Mouse (Mus musculus): ENCODE measurements around the gene Adra1b. TPM values are rescaled to one million over a fixed set of nuclear protein-coding genes. Genes with fewer than 3 reads are reported as not detected.

Gene Adra1b
- total and polyA plus RNA-seq, 3 experiments, result not detected

GRCm38 (mm10) chr11:43877211-43877610, 23.8 kb downstream of the Adra1b start:
- Histone ChIP-seq H3K36me3 (ENCODE audit: control insufficient read depth in 1 of 2, insufficient read depth in 2 of 2, low read length in 2 of 2) (no peaks in the 10 kb centered on the region), H3K27ac (ENCODE audit: control insufficient read depth, low read depth, low read length) (no peak overlapping the region), H3K4me3 (ENCODE audit: control insufficient read depth in 1 of 2, insufficient read depth in 1 of 2, low read depth in 2 of 2, low read length in 2 of 2) (no peak overlapping the region), H3K27me3 (ENCODE audit: control insufficient read depth in 1 of 2, insufficient read depth in 2 of 2, low read length in 2 of 2) (no peaks in the 10 kb centered on the region), H3K9ac (ENCODE audit: control insufficient read depth, low read depth, low read length, poor library complexity, severe bottlenecking) (no peak overlapping the region), H3K4me1 (ENCODE audit: control insufficient read depth in 1 of 2, insufficient read depth in 2 of 2, low read length in 2 of 2) (no peaks in the 10 kb centered on the region), H3K9me3 (replicated peaks; ENCODE audit: insufficient read depth, low read length) (no peaks in the 10 kb centered on the region), H3K79me2 (ENCODE audit: control insufficient read depth, insufficient read depth, low read length, poor library complexity) (no peaks in the 10 kb centered on the region)
- TF ChIP-seq JUND (IDR thresholded peaks at IDR 0.05; ENCODE audit: low read depth, low read length) (no peak), POLR2A (IDR thresholded peaks at IDR 0.05; ENCODE audit: control insufficient read depth in 1 of 2, insufficient read depth in 1 of 2, low read depth in 1 of 2, low read length in 2 of 2, poor library complexity in 1 of 2) (no peak), EP300 (IDR thresholded peaks at IDR 0.05; ENCODE audit: low read depth in 1 of 2, low read length in 2 of 2) (no peak), TAL1 (IDR thresholded peaks at IDR 0.05; ENCODE audit: low read length) (no peak), ZKSCAN1 (IDR thresholded peaks at IDR 0.05; ENCODE audit: low read depth, low read length) (no peak)
- DNase-seq (ENCODE audit: low read depth, low spot score), result no peak

- Histone ChIP-seq H3K4me1 (ENCODE audit: control insufficient read depth in 1 of 2, insufficient read depth in 2 of 2, low read length in 2 of 2) (no peaks in the 10 kb centered on the region), H3K9ac (ENCODE audit: control insufficient read depth, low read depth, low read length, poor library complexity, severe bottlenecking) (no peak overlapping the region), H3K36me3 (ENCODE audit: control insufficient read depth in 1 of 2, insufficient read depth in 2 of 2, low read length in 2 of 2) (no peaks in the 10 kb centered on the region), H3K27me3 (ENCODE audit: control insufficient read depth in 1 of 2, insufficient read depth in 2 of 2, low read length in 2 of 2) (no peaks in the 10 kb centered on the region), H3K27ac (ENCODE audit: control insufficient read depth, low read depth, low read length) (no peak overlapping the region), H3K79me2 (ENCODE audit: control insufficient read depth, insufficient read depth, low read length, poor library complexity) (no peaks in the 10 kb centered on the region), H3K9me3 (replicated peaks; ENCODE audit: insufficient read depth, low read length) (no peaks in the 10 kb centered on the region), H3K4me3 (ENCODE audit: control insufficient read depth in 1 of 2, insufficient read depth in 1 of 2, low read depth in 2 of 2, low read length in 2 of 2) (no peak overlapping the region)
- DNase-seq (ENCODE audit: low read depth, low spot score), result no peak
- TF ChIP-seq CHD2 (IDR thresholded peaks at IDR 0.05; ENCODE audit: low read length) (no peak), GABPA (IDR thresholded peaks at IDR 0.05; ENCODE audit: low read depth, low read length) (no peak), ZC3H11A (IDR thresholded peaks at IDR 0.05; ENCODE audit: low read depth, low read length) (no peak), ZMIZ1 (IDR thresholded peaks at IDR 0.05; ENCODE audit: low read depth, low read length) (no peak), JUND (IDR thresholded peaks at IDR 0.05; ENCODE audit: low read depth, low read length) (no peak), UBTF (IDR thresholded peaks at IDR 0.05; ENCODE audit: borderline replicate concordance, insufficient read depth, low read depth, low read length) (no peak), CHD1 (IDR thresholded peaks at IDR 0.05; ENCODE audit: low read depth, low read length) (no peak), POLR2AphosphoS5 (IDR thresholded peaks at IDR 0.05; ENCODE audit: borderline replicate concordance, low read depth, low read length) (no peak), ETS1 (IDR thresholded peaks at IDR 0.05; ENCODE audit: low read depth, low read length) (no peak), TCF12 (IDR thresholded peaks at IDR 0.05; ENCODE audit: low read depth, low read length) (no peak), HCFC1 (IDR thresholded peaks at IDR 0.05; ENCODE audit: low read depth, low read length) (no peak), MYB (IDR thresholded peaks at IDR 0.05; ENCODE audit: low read depth, low read length) (no peak), MAX (IDR thresholded peaks at IDR 0.05; ENCODE audit: low read length) (no peak), POLR2A (IDR thresholded peaks at IDR 0.05; ENCODE audit: control insufficient read depth in 1 of 2, insufficient read depth in 1 of 2, low read depth in 1 of 2, low read length in 2 of 2, poor library complexity in 1 of 2) (no peak), E2F4 (IDR thresholded peaks at IDR 0.05; ENCODE audit: borderline replicate concordance, low read depth, low read length) (no peak), MAFK (IDR thresholded peaks at IDR 0.05; ENCODE audit: borderline replicate concordance, low read depth, low read length) (no peak), GATA1 (IDR thresholded peaks at IDR 0.05; ENCODE audit: low read depth, low read length) (no peak)
These were observed 33.2 kb downstream of the Adra1b start for GRCm38 (mm10) chr11:43867721-43868281.

Data from MEL (cell line).